Mouse (Mus musculus) neural tube, embryonic 13.5 days (tissue): ENCODE results near the gene Ddx60. TPM values are rescaled to one million over a fixed set of nuclear protein-coding genes. Genes with fewer than 3 reads are reported as not detected.
"Not testable (repeated sequence)": the region's sequence is repeated elsewhere in the genome, so short reads cannot be mapped to it uniquely, and the experiment has no call there.

Experiments used
- ATAC-seq: fragments of 200-750 bp; cut with Nextera tagmentation; 2 replicates; pipeline ENCODE4 v1.8.0; 2017; ENCODE audit warnings: low read depth, mild to moderate bottlenecking, moderate TSS enrichment, moderate library complexity
- H3K27ac ChIP-seq: fragments of 300-500 bp; sonication (generic); replicated peaks from 2 replicates; pipeline ENCODE4 v1.5.1; 2015; ENCODE audit warnings: moderate library complexity, mild to moderate bottlenecking, inconsistent platforms
- H3K27me3 ChIP-seq: fragments of 300-500 bp; sonication (generic); 2 replicates; pipeline ENCODE4 v1.6.1; 2015; ENCODE audit warnings: mild to moderate bottlenecking, inconsistent platforms
- H3K36me3 ChIP-seq: fragments of 300-500 bp; sonication (generic); 2 replicates; pipeline ENCODE4 v1.6.1; 2015; ENCODE audit warnings: mild to moderate bottlenecking, inconsistent platforms
- H3K4me1 ChIP-seq: fragments of 300-500 bp; sonication (generic); replicated peaks from 2 replicates; pipeline ENCODE4 v1.6.1; 2015; ENCODE audit warnings: inconsistent platforms
- H3K4me2 ChIP-seq: fragments of 300-500 bp; sonication (generic); 2 replicates; pipeline ENCODE4 v1.6.1; 2015; ENCODE audit warnings: inconsistent platforms, mild to moderate bottlenecking, moderate library complexity
- H3K4me3 ChIP-seq: fragments of 300-500 bp; sonication (generic); 2 replicates; pipeline ENCODE4 v1.5.1; 2015; ENCODE audit warnings: mild to moderate bottlenecking, inconsistent platforms
- H3K9ac ChIP-seq: fragments of 300-500 bp; sonication (generic); 2 replicates; pipeline ENCODE4 v1.6.1; 2015; ENCODE audit warnings: moderate library complexity, mild to moderate bottlenecking, inconsistent platforms
- H3K9me3 ChIP-seq: fragments of 300-500 bp; sonication (generic); 2 replicates; pipeline ENCODE4 v1.6.1; 2016; ENCODE audit warnings: inconsistent platforms
- WGBS: fragments of 180-500 bp; shearing (Covaris S2); methylation state at CpG from one replicate; pipeline ENCODE4 v1.1.7; 2015; 5-methylcytosine and 5-hydroxymethylcytosine counted together
- polyA plus RNA-seq: library from polyadenylated mRNA; unstranded; fragments of >200 nt; fragmentation: Nextera tagmentation; extraction: Ambion mirVana; gene quantifications from 2 replicates; pipeline ENCODE4 v1.2.1, GENCODE M21; 2015

The Ddx60 gene
- polyA plus RNA-seq, 1 experiment from 2014 or later, result 0.39 TPM

DNA sequence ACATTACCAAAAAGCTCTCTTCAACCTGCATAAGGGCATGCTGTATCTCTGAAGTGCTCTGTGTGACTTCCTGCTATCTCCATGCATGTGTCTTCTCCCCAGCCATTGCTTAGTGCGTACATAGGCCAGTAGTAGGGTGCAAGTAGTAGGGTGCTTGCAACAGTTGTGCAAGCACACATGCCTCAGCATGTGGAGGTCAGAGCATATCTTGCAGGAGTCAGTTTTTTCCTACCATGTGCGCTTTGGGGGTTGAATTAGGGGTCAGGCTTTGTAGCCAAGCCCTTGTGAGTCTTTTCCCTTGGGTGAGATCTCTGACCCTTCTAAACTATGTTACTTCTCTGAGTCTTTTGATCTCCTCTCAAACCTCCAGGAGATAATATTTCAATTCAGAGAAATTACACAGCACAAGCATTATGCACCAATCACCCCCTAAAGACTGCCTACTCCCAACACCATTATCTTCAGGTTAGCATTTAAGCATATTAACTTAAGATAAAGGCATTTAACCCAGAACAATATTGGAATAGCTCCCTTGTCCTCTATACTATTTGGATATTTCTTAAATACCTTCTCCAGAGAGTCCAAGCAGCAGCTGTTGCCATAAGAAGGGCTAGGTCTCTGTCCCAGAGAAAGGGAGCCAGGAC lies 8.6 kb upstream of the Ddx60 start:
- Histone ChIP-seq H3K4me2 (no peak overlapping the region), H3K9ac (no peak overlapping the region), H3K4me3 (no peak overlapping the region), H3K9me3 (no peaks in the 10 kb centered on the region), H3K36me3 (no peaks in the 10 kb centered on the region), H3K27ac (no peak overlapping the region), H3K4me1 (no peaks in the 10 kb centered on the region), H3K27me3 (no peaks in the 10 kb centered on the region)
- 83% methylated on average over 2 of the region's 2 CpGs for WGBS
- ATAC-seq, result no peak

DNA sequence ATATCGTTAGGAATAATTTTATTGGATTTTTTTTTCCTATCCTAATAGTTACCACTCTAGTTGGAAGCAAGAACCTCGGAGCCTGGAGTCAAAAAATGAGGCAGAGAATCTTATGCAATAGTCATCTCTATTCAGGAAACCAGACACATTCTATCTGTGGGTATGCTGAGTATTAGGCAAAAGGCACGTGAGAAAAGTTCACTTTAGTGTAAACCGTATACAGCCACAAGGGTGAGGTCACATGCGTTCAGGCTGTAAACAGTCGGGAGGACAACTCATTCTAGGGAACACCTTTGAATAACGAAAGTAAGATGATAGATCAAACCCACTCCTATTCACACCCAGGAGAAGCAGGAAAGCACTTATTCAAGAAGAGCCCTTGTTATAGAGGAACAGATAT lies 7.5 kb upstream of the Ddx60 start:
- WGBS, result 85% methylated on average over 7 of the region's 7 CpGs
- Histone ChIP-seq H3K4me3 (no peak overlapping the region), H3K27ac (no peak overlapping the region), H3K27me3 (no peaks in the 10 kb centered on the region), H3K9ac (no peak overlapping the region), H3K4me2 (no peak overlapping the region), H3K4me1 (no peaks in the 10 kb centered on the region), H3K36me3 (no peaks in the 10 kb centered on the region), H3K9me3 (no peaks in the 10 kb centered on the region)
- ATAC-seq, result no peak

DNA sequence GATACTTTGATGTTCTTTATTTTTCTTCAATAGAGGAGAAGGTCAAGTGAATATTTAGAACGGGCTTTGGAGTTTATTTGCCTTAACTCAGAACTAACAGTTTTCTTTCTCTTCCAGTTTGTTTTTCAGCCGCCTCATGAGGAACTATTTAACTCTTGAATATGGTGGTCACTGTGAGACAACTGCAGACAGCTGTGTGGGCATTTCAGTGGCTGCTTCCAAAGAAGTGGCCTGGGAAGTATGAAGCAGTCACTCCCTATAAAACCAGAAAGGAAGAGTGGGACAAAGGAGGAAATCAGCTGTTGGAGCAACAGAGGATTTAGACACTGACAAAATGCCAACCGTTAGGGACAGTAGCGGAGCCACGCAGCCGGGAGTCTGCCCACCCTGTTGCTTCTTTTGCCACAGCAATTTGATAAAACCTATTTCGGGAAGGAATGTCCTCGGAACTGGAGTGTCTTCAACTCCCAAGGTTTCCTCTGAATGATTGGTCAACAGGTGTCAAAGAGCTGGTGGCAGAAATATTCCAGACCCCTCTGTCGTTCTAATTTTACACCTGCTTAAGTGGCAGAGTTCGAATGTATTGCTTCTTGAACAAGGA lies 6.3 kb upstream of the Ddx60 start:
- no peak overlapping the region for H3K27ac ChIP-seq
- no peak for ATAC-seq
- no peak overlapping the region for H3K4me3 ChIP-seq
- no peaks in the 10 kb centered on the region for H3K4me1 ChIP-seq
- WGBS, result 83% methylated on average over 10 of the region's 10 CpGs
- no peaks in the 10 kb centered on the region for H3K9me3 ChIP-seq
- H3K36me3 ChIP-seq, result no peaks in the 10 kb centered on the region
- no peaks in the 10 kb centered on the region for H3K27me3 ChIP-seq
- no peak overlapping the region for H3K4me2 ChIP-seq
- no peak overlapping the region for H3K9ac ChIP-seq

DNA sequence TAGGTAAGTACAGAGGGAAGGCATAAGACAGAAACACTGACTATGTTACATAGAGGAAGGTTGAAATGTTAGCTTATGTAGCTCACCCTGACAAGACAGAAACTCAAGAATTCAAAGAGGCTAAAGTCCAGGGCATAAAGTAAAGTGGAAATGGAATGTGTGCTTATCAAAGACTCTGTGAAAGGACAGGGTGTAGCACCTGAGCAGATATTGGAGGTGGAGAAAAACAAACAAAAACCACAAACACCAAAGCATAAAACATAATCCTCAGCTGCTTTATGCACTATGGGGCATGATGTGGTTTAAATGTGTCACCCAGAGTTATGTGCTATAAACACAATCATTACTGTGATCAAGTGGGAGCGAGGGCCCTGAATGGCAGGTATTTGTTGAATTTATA lies 3.4 kb upstream of the Ddx60 start:
- H3K4me3 ChIP-seq, result no peak overlapping the region
- no peak for ATAC-seq
- peaks cover 9% of the 10 kb centered on the region for H3K4me1 ChIP-seq
- H3K9ac ChIP-seq, result no peak overlapping the region
- H3K4me2 ChIP-seq, result no peak overlapping the region
- WGBS, result 85% methylated on average over 1 of the region's 1 CpGs
- H3K27ac ChIP-seq, result no peak overlapping the region
- H3K36me3 ChIP-seq, result no peaks in the 10 kb centered on the region
- H3K27me3 ChIP-seq, result no peaks in the 10 kb centered on the region
- no peaks in the 10 kb centered on the region for H3K9me3 ChIP-seq

DNA sequence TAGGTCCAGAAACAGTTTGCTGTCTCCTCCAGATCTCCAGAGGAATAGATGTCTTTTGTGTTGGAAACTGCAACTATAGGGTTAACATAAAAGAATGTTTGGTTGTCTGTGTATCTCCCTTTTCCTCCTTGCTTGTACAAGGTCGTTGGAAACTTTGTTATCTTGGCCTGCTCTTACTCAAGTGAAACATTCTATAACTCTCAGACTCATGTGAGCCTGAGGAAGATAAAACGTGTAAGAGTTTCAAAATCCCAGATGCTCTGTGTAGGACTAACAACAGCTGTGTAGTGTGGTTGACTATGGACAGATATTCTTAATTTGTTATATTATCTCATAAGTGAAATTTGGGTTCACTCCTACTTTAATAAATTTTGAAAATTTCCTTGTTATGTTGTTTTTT lies 5.4 kb downstream of the Ddx60 start:
- 50% methylated on average over 2 of the region's 2 CpGs for WGBS
- Histone ChIP-seq H3K27ac (no peak overlapping the region), H3K27me3 (no peaks in the 10 kb centered on the region), H3K4me3 (no peak overlapping the region), H3K36me3 (no peaks in the 10 kb centered on the region), H3K4me1 (peaks cover 2% of the 10 kb centered on the region), H3K9ac (no peak overlapping the region), H3K4me2 (no peak overlapping the region), H3K9me3 (no peaks in the 10 kb centered on the region)
- ATAC-seq, result no peak

DNA sequence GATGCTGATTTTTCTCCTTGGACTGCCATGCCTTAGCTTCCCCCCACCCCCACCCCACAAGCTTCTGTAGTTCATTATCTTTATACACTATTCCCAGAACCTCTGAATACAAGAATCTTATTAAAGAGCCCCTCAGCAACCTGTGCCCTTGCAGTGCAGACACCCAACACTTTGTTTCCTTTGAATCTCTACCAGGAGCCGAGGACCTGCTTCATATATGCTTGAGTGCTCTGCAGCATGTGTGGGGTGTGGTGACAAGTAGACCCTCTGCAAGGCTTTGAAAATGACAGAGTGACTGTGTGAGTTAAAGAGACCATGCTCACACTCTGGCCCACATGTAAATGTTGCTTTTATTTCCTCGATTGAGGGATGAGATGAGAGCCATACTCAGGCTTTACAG lies 9.7 kb downstream of the Ddx60 start:
- Histone ChIP-seq H3K4me3 (no peak overlapping the region), H3K4me1 (no peaks in the 10 kb centered on the region), H3K36me3 (no peaks in the 10 kb centered on the region), H3K9ac (no peak overlapping the region), H3K4me2 (no peak overlapping the region), H3K27ac (no peak overlapping the region), H3K27me3 (no peaks in the 10 kb centered on the region), H3K9me3 (no peaks in the 10 kb centered on the region)
- no peak for ATAC-seq
- WGBS, result 84% methylated on average over 2 of the region's 2 CpGs

DNA sequence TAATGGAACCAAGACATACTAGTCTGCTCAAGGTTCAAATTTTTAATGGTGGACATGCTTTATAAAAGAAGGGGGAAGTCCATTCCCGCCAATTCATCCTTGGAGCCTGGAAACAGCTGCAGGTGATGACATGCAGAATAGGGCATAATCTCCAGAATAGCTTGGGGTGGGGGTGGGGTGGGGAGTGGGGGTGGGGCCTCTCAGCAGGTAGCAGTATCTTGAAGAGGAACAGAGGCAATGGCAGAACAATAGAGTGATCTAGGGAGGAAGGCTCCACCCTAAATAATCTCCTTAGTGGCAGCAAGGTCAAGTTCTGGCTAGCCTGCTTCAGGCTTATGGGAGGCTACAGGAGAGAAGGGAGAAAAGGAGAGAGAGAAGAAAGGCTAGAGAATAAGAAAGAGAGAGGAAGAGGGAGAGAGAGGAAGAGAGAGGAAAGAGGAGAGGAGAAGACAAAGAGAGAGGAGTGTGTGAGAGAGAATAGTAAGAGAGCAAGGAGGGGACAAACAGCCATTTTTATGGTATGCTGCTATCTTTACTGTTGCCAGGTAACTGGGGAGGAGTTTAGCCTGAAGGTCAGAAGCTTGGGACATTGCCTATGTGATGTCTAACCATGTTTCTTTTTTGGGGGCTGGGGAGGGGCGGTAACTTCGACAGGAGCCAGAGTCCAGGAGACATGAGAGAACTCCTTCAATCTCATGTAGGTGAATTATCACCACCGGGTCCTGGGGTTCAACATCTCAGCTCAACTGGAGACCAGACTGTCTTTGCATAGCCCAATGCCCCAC lies 36.9 kb downstream of the Ddx60 start:
- H3K9ac ChIP-seq, H3K9me3 ChIP-seq, H3K4me2 ChIP-seq, H3K27me3 ChIP-seq, ATAC-seq, H3K36me3 ChIP-seq, H3K27ac ChIP-seq, H3K4me3 ChIP-seq, H3K4me1 ChIP-seq: not testable (repeated sequence)
- WGBS, result 83% methylated on average over 4 of the region's 4 CpGs

DNA sequence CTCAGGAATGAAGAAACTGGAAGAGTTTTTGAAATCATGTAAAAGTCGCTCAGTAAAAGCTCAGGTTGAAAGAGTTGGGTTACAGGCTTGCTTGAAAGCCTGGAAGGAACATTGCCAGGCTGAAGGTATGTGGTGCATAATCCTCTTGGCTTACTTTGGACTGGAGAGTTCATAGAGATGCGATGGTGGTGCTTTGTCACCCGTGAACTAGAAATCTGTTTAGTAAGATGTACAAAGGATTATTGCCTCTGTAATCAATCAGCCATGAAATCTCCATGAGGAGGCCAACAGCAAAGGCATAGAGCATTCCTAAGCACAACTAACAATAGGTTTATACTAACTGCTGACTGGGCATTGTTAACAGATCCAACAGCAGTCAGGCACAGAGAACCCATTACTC lies 41.7 kb downstream of the Ddx60 start:
- no peak overlapping the region for H3K9ac ChIP-seq
- no peaks in the 10 kb centered on the region for H3K9me3 ChIP-seq
- H3K36me3 ChIP-seq, result no peaks in the 10 kb centered on the region
- H3K4me2 ChIP-seq, result no peak overlapping the region
- ATAC-seq, result no peak
- no peak overlapping the region for H3K27ac ChIP-seq
- no peaks in the 10 kb centered on the region for H3K4me1 ChIP-seq
- H3K4me3 ChIP-seq, result no peak overlapping the region
- 38% methylated on average over 3 of the region's 3 CpGs for WGBS
- H3K27me3 ChIP-seq, result no peaks in the 10 kb centered on the region

DNA sequence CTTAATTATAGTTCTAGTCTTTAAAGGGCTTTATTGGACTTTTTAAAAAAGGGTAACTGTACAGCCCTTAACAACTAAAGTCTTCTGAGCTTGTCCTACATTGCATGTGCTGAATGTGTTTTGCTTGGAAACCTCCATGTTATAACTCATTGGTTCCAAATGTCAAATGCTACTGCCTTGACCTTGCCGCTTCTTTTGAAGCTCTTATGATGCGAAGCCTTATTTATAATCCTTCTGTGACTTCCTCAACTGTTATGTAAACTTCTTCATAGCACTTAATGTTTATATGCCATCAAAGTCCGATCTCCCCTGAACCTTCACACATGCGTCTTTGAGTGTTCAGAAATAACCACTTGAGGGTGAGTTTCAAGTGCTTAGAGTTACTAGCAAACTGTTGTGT lies 57.1 kb downstream of the Ddx60 start:
- no peak overlapping the region for H3K9ac ChIP-seq
- H3K4me3 ChIP-seq, result no peak overlapping the region
- no peak overlapping the region for H3K4me2 ChIP-seq
- 83% methylated on average over 4 of the region's 4 CpGs for WGBS
- H3K4me1 ChIP-seq, result peaks cover 3% of the 10 kb centered on the region; the same call in 1 of the 2 replicates
- H3K36me3 ChIP-seq, result no peaks in the 10 kb centered on the region
- ATAC-seq, result no peak
- no peaks in the 10 kb centered on the region for H3K27me3 ChIP-seq
- H3K9me3 ChIP-seq, result no peaks in the 10 kb centered on the region
- H3K27ac ChIP-seq, result no peak overlapping the region

DNA sequence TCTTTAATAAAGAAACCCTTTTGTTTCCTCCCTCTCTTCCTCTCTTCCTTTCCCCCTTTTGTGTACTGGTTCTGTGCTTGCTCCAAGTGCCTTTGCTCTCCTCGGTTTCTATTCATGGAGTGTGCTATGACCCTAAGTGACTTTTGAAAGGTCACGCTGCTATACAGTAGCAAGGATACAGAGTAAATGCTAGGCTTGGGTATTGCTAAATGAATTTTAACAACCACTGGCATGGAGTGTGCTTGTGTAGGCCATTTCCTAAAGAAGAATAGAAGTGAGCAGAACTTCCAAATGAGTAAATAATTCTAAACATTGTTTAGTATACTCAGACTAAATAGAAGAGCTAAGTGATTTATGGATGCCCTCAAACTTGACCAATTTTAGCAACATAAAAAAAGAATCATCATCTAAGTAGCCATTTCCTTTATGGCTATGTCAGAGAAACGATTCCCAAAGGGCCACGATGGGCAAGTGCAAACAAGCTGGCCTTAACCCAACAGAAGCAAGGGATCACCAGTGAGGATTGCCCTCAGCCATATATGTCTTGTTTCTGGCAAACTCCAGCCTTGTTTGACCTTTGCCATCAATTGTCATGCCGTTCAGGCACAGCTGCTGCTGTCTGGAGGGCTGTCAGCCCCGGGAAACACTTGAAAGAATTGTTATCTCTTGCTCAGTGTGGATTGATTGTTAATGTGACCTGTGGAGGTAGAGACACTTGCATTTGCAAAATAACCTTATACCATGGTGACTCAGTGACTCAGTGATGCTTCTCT lies 58.0 kb downstream of the Ddx60 start:
- Histone ChIP-seq H3K36me3 (no peaks in the 10 kb centered on the region), H3K9ac (no peak overlapping the region), H3K27me3 (no peaks in the 10 kb centered on the region), H3K4me1 (peaks cover 3% of the 10 kb centered on the region; the same call in 1 of the 2 replicates), H3K4me2 (no peak overlapping the region), H3K9me3 (no peaks in the 10 kb centered on the region), H3K4me3 (no peak overlapping the region), H3K27ac (no peak overlapping the region)
- 43% methylated on average over 6 of the region's 6 CpGs for WGBS
- ATAC-seq, result no peak

DNA sequence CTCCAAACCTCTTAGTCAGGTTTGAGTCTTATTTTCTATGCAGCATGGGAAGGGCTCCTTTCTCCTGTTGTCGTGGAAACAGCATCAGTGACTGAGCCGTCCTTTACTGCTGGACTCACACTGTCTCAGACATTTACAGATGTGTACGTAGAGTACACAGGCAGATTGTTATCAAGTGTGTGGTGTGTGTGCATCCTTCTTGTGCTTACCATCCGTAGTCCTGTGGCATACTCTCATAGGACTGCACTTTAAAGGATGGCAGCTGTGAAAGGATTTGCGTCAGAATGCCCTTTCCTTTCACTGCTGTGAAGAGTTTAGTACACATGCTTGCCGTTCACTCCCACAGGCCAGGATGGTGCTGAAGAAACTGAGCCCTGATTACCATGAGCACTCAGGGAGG lies 61.6 kb downstream of the Ddx60 start:
- Histone ChIP-seq H3K27me3 (no peaks in the 10 kb centered on the region), H3K4me3 (no peak overlapping the region), H3K4me2 (no peak overlapping the region), H3K9ac (no peak overlapping the region), H3K9me3 (no peaks in the 10 kb centered on the region), H3K36me3 (no peaks in the 10 kb centered on the region), H3K4me1 (peaks cover 3% of the 10 kb centered on the region; the same call in 1 of the 2 replicates), H3K27ac (no peak overlapping the region)
- WGBS, result 29% methylated on average over 6 of the region's 6 CpGs
- no peak for ATAC-seq

DNA sequence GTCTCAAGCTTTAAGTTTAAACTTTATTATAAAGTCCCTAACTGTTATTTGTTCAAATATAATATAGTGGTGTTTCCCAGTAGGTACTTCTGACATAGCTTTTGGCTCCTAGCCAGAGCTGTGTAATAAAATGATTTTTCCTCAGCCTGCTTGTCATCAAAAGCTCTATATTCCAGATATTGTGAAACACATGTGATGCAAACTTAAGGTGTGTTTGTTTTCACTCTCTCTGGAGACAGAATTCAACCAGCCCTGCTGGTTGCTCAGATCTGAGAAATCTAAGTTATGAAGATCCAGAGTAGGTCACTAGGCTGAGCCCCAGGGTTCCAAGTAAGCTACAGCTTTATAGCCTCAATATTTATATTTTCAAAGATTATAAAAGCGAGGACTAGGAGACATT lies 64.9 kb downstream of the Ddx60 start:
- no peaks in the 10 kb centered on the region for H3K9me3 ChIP-seq
- H3K27ac ChIP-seq, result no peak overlapping the region
- H3K27me3 ChIP-seq, result no peaks in the 10 kb centered on the region
- peaks cover 3% of the 10 kb centered on the region; the same call in 1 of the 2 replicates for H3K4me1 ChIP-seq
- H3K9ac ChIP-seq, result no peak overlapping the region
- H3K4me2 ChIP-seq, result no peak overlapping the region
- H3K4me3 ChIP-seq, result no peak overlapping the region
- ATAC-seq, result no peak
- 83% methylated on average over 1 of the region's 1 CpGs for WGBS
- no peaks in the 10 kb centered on the region for H3K36me3 ChIP-seq
